Mouse (Mus musculus) CD4-positive, CD25-positive, alpha-beta regulatory T cell, adult 4 months (primary cell): ENCODE measurements around the gene Slain1. TPM values are rescaled to one million over a fixed set of nuclear protein-coding genes. Genes with fewer than 3 reads are reported as not detected.

ENCODE experiments used
- ATAC-seq: one replicate; pipeline ENCODE4 v1.8.0; 2017
- polyA plus RNA-seq, 2 experiments: library from polyadenylated mRNA; unstranded; fragments of 100-300 nt; shearing (Covaris generic); gene quantifications; one replicate each; pipeline ENCODE4 v1.2.1; 2017

Slain1 gene
- 10 to 100 TPM; 10.2 to 20.0 TPM for polyA plus RNA-seq

GRCm38 (mm10) chr14:103649896-103650334 lies at the start of gene Slain1:
Slain1 (plus strand) TSS chr14:103650228.
- ATAC-seq = peak; percentile 76

GRCm38 (mm10) chr14:103608063-103608462 lies 42.0 kb upstream of the Slain1 start:
- no peak for ATAC-seq

- no peak for ATAC-seq
These were observed 36.3 kb upstream of the Slain1 start for GRCm38 (mm10) chr14:103613573-103614271.

DNA sequence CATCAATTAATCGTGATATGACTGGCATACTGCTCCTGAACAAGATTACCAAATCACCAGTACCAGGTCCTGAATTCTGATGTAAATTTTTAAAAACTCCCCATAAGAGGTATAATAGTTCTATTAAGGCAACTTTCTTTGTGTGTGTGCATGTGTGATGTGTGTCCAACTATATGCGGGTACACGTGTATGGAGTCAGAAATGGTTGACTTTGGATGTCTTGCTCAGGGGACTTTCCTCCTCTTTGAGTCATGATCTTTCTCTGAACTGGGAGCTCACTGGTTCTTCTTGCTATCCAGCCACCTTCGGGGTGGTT lies 35.8 kb upstream of the Slain1 start:
- no peak for ATAC-seq

GRCm38 (mm10) chr14:103619756-103620155 lies 30.3 kb upstream of the Slain1 start:
- ATAC-seq = peak; percentile 77

GRCm38 (mm10) chr14:103621207-103621606 lies 28.8 kb upstream of the Slain1 start:
- ATAC-seq = peak; percentile 45

DNA sequence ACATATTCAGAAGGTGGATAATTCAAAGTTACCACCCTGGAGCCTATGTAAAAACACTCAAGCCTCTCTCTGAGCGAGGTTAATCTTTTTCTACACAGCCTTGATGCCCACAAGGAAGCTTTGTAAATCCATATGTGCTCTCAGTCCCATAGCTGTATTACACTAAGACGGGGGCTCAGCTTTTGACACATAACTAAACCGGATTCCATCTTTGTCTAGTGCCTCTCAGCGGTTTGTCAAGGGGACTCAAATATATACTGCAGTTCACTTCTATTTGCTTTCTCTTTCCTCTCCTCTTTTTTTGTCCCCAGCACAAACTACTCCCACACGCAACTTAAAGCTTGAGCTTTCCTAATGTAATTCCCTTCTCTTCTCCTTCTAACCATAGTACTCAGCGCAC lies 23.9 kb upstream of the Slain1 start:
- ATAC-seq = no peak

DNA sequence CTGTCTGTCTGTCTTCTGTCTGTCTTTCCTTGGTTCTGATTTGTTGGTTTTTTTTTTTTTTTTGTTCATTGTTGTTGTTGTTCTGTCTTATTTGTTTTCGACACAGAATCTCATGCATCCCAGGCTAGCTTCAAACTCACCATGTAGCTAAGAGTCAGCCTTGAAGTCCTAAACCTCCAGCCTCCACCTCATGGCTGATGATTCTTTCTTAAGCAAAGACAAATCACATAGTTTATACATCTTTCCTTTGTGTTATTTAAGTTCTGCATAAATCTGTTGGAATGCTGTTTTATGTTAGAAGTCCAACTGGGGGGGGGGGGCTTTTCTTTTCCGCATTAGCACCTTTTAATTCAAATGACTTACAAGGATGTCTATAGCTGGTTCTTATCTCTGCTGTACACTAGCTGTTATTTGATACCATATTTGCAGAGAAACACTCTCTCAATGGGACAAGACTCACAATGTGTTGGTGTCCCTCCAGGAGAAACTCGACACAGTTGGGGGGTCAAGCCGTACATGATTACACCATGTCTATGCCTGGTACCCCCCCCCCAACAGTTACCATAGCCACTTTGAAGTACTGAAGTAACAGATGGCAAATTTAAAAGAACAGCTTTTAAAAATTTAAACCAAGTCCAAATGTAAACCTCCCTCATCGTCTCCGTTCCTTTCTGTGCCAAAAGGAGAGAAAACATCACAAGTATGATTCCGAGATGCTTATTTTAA lies 20.2 kb upstream of the Slain1 start:
- no peak for ATAC-seq

DNA sequence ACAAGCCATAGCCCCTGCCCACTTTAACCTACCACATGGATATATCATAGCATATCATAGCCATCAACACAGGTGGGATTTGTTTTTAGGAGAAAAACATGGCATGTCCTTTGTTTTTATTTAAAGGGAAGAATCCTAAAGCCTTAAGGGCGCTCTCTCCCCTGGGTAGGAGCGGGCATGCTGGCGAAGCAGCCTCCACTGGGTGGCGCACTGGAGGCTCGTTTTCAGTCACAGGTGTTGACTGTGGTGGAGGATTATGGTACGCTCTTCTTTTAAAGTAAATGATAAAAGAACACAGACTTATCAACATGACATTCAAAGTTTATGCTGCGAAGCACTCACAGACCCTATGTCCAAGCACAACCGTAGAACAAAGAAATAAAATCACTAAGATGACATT lies 19.5 kb upstream of the Slain1 start:
- ATAC-seq = peak; percentile 81

GRCm38 (mm10) chr14:103643933-103644332 lies 6.1 kb upstream of the Slain1 start:
- ATAC-seq = no peak

- no peak for ATAC-seq
These were observed 2.0 kb upstream of the Slain1 start for GRCm38 (mm10) chr14:103647981-103648380.

- no peak for ATAC-seq
These were observed 1.3 kb upstream of the Slain1 start for GRCm38 (mm10) chr14:103648623-103649255.

DNA sequence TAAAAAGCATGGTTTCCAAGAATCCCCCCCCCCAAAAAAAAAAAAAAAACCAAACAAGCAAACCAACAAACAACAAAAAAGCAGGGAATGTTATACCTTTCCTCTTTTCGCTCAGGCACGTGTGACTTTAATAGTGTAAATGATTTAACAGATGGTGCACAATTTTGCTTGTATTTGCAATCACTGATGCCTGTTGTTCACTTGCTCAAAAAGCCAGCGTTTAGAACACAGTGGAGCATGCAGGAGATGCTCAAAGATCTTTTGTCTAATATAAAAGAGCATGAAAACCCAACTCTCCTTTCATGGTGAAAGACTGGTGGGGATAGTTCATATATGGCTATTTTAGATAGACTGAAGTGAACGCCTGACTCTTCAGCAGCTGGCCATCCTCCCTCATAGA lies 726 bp upstream of the Slain1 start:
- no peak for ATAC-seq

DNA sequence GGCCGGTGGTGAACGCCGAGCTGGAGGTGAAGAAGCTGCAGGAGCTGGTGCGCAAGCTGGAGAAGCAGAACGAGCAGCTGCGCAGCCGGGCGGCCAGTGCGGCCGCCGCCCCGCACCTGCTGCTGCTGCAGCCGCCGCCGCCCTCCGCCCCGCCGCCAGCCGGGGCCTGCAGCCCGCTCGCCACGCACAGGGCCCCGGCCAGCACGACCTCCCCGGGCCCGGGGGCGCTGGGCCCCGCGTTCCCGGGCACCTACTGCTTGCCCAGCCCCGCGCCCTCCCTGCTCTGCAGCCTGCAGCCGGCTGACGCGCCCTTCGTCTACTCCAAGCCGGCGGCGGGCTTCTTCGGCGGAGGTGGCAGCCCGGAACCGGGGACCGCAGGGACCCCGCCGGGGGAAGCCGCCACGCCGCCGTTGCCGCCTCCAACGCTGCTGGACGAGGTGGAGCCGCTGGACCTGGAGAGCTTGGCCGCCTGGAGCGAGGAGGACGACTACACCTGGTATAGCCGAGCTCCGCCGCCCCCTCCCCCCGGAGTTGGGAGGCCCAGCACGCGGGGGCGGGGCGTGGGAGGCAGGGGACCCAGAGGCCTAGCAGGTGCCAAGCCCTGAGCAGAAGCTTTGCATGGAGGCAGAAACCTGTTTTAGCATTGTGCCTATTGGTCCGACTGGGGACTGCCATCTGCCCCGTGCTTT lies 529 bp downstream of the Slain1 start:
- peak; percentile 20 for ATAC-seq

DNA sequence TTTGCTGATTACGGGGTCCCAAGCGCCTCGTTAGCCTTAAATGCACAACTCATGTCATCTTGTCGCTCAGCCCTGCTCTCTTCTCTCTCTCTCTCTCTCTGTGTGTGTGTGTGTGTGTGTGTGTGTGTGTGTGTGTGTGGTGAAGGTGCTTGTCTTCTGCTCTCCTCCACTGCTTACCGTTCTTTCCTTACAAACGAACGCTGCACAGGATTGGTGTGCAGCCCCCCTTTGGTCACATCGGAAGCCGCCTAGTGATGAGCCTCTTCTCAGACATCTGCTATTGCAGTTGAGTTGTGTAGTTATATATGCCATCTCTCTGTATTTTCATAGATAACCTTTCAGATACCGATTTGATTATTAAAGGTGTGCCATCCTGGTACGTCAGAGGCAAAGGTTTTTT lies 1.1 kb downstream of the Slain1 start:
- ATAC-seq = peak; percentile 12

- no peak for ATAC-seq
These were observed 1.5 kb downstream of the Slain1 start for GRCm38 (mm10) chr14:103651562-103651961.

- ATAC-seq = no peak
These were observed 2.5 kb downstream of the Slain1 start for GRCm38 (mm10) chr14:103652524-103652923.

- peak; percentile 33 for ATAC-seq
These were observed 3.8 kb downstream of the Slain1 start for GRCm38 (mm10) chr14:103653800-103654199.

DNA sequence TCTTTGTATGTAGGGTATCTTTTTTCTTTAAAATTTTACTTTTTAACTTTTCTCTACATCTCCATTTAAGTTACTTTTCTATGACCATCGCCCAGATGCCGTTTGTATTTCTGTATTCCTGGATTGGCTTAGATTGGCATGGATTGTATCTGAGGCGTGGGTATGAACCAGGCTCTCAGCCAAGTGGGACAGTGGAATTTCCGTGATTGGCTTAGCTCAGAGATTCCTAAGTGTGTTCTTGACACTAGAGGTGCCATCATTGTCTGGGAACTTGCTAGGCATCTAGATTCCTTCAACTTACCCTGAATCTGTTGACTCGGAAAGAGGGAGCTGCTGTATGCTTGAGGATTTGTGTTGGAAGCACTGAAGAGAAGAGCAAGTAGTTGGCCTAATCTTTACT lies 5.4 kb downstream of the Slain1 start:
- ATAC-seq = no peak

DNA sequence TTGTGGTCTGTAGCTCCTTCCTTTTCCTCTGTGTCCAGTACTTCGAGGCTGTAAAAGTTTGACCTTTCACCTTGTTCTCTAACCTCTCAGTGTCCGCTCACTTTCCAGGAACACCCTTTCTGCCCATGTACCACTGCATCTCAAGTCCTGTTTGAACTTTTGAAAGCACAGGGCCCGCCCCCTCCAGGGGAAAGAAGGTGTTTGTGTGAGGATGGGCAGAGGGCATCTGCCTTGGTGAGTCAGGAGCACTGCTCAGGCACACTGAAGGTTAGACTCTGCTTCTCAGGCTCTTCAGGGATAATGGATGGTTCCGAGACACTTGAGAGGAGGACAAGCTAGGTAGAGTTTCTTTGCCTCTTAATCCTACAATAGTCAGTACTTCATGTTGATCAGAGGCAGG lies 7.8 kb downstream of the Slain1 start:
- no peak for ATAC-seq

- ATAC-seq = peak; percentile 75
These were observed 13.0 kb downstream of the Slain1 start for GRCm38 (mm10) chr14:103663026-103663425.

- no peak for ATAC-seq
These were observed 14.4 kb downstream of the Slain1 start for GRCm38 (mm10) chr14:103664391-103664790.

DNA sequence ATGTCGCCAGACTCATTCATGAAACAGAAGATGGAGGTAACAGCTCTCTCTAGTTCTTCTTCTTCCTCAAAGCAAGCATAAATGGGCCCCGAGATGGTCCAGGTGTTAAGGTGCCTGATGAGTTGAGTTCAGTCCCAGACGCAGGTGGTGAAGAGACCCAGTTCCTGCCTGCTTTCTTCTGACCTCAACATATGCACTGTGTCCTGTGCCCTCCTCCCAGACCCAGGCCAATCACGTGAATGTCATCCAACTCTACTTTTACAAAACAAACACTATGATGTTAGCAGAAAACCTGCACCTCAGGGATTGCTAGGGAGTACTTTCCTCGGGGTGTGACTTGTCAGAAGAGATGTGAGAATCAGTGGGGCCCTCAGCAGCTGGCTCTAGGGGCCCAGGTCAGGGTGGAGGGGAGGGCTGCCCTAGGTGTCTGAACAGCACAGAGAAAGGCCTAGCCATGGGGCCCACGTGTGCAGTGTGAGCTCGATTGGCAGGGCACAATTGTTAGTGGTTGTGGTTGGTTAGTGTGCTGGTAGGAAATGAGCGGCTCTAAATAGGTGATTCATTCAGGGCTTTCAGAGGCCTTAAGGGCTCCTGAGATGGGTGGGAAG lies 16.4 kb downstream of the Slain1 start:
- ATAC-seq = peak; percentile 65
